Mouse (Mus musculus): ENCODE measurements around the gene Sh3bp5.

DNA sequence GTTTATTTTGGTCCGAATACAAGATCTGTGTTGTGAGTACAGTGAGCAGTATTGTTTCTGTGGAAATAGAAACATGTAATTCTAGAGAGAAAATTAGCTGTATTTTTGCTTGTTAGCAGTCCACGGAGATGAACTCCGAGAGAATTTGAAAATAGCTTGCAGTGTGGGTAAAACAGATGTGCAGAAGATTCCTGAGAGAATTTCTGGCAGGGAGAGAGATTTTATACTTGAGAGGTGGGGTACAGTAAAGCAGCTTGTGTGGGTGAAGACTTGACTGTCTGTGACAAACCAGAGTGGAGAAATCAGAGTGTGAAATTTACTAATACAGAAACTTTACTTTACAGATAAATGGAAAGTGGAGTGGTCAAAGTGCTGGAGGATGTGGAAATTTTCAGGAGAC lies 66.5 kb downstream of the Sh3bp5 start:
- no peak for TF ChIP-seq TAL1 (IDR thresholded peaks at IDR 0.05; ENCODE audit: low read length)
- TF ChIP-seq GATA1 (IDR thresholded peaks at IDR 0.05; ENCODE audit: low read length): no peak
